Mouse (Mus musculus) adrenal gland, postnatal 14 days (tissue): ENCODE results near the gene Adcy1. TPM values are rescaled to one million over a fixed set of nuclear protein-coding genes. Genes with fewer than 3 reads are reported as not detected.
"Not testable (repeated sequence)": the region's sequence is repeated elsewhere in the genome, so short reads cannot be mapped to it uniquely, and the experiment has no call there.

Experiments used
- DNase-seq: peaks from one replicate; pipeline ENCODE4 v3.0.0; 2021; ENCODE audit warnings: mixed read lengths
- total RNA-seq: library from RNA; stranded (reverse); gene quantifications from 2 replicates; pipeline ENCODE4 v1.2.3, GENCODE M21; 2021

Gene Adcy1
- total RNA-seq, 1 experiment from 2014 or later, result 2.9 TPM

- peak; percentile 84 for DNase-seq
Observed at GRCm38 (mm10) chr11:7215703-7216102, 152.4 kb downstream of the Adcy1 start.

DNA sequence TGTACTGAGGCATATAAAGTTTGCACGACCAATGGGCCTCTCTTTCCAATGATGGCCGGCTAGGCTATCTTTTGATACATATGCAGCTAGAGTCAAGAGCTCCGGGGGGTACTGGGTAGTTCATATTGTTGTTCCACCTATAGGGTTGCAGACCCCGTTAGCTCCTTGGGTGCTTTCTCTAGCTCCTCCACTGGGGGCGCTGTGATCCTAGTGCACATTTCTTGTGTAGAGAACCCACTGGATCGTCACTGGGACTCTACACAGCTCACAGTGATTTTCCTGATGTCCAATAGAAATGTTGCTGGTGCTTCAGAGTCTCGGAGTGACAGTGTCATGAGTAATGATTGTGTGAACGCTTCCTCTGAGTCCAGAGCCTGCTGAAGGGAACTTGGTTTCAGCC lies 158.5 kb downstream of the Adcy1 start:
- not testable (repeated sequence) for DNase-seq

- DNase-seq, result no peak
Observed at GRCm38 (mm10) chr11:7226200-7226599, 162.9 kb downstream of the Adcy1 start.

DNA sequence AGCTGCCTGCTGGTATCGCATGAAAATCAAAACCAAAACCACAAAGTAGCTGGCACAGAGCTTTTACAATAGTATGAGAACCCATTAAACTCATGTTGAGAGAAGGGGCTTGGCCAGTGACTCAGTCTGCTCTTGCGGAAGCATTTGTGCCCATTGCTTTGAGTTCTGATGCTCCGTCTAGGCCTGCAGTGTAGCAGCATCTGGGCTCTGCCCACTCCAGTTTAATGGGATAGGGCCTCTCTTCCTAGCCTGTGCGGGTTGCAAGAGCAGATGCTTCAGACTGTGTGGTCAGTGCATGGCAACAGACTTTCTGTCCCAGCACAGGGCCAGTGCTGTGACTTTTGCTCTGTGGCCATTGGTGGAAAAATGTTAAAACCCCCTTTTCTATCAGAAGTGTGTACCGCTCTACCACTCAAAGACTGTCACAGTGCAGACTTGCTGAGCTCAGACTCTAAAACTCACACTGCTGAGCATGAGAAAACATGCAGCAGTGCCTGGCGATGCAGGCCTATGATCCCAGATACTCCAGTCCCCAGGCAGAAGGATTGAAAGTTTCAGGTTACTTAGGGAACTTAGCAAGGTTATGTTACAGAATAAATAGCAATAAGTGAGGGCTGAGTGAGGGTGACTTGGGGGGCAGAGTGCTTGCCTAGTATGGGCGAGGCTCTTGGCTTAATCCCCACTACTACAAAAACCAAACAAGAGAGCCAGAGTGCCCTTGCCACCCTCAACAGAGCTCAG lies 163.7 kb downstream of the Adcy1 start:
- DNase-seq, result no peak

DNA sequence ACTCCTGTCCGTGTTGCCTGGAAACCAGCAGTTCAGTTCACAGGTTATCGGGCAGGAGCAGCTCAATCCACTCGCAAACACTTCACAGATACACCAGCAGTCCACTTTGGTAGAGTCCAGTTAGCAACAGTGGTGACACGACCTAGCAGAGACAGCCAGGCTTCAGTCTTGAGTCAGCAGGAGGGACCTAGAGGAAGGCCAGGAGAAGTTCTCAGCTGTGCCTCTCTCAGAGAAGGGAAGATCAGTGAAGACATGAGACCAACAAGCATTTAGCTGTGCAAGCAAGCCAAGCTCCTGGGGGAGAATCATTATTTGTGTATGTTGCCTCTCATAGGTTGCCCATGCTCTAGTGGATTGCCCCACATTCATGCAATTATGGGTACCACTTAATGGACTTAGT lies 164.8 kb downstream of the Adcy1 start:
- no peak for DNase-seq

Other genes with a start within 250 kb of the Adcy1 start
- gene Gm11983, start 225.8 kb upstream of the Adcy1 start, total RNA-seq, result not detected in 2 replicates
- gene Gm11985, start 125.1 kb downstream of the Adcy1 start, total RNA-seq, result not detected in 2 replicates
- 3.5 and 20.9 TPM in 2 replicates for gene Igfbp1, start 134.3 kb downstream of the Adcy1 start, total RNA-seq
- 65.5 and 97.6 TPM in 2 replicates for gene Igfbp3, start 150.4 kb downstream of the Adcy1 start, total RNA-seq